Mouse (Mus musculus) kidney, adult 9 months (tissue): Measurements from ENCODE around the gene Amigo1.

Experiments used
- DNase-seq: peaks from one replicate; pipeline ENCODE4 v3.0.0; 2022

Gene Amigo1

DNA sequence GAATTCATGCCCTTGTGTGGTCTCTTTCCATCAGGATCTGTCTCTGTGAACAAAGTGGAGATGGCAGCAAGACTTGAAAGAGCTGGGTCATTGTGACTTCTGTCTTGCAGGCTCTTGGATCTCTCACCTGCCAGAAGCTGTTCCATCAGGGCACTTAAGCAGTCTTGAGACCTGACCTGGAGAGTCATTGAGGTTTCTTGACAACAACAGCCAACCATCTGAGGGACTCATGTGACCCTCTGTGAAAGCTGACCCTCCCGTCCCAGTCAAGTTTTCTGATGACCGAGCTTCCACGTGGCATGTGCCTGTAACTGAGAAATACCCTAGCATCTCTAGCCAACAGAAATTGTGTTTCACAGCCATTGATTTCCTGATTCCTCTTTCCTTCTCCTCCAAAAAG, 1.4 kb upstream of the Amigo1 start:
- no peak for DNase-seq

DNA sequence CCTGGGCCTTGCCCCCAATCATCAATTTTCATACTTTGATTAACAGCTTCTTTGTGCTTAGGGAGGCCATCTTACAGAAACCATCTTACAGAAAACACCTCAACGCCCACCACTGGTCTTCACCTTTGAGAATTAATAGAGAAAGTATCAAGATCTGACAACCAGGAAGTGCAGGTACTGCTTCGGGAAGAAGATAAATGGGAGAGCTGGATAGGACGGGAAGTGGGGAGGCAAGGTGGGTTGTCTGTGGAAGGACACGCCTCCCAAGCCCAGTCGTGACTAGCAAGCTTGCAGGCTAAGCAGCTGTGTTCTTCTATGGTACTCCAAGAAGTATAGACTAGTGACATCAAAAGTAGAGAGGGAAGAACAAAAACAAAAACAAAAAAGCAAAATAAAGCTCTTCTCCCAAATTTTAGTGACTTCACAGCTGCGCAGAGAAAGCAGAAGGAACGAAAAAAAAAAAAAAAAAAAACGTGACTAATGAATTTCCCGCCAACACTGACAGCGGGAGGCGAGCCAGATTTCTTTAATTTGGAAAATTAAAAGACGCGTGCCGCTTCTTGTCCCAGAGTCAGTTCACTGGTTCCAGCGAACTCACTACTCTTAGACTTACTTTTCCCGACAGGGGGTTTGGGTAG, 556 bp upstream of the Amigo1 start:
- DNase-seq, result no peak

DNA sequence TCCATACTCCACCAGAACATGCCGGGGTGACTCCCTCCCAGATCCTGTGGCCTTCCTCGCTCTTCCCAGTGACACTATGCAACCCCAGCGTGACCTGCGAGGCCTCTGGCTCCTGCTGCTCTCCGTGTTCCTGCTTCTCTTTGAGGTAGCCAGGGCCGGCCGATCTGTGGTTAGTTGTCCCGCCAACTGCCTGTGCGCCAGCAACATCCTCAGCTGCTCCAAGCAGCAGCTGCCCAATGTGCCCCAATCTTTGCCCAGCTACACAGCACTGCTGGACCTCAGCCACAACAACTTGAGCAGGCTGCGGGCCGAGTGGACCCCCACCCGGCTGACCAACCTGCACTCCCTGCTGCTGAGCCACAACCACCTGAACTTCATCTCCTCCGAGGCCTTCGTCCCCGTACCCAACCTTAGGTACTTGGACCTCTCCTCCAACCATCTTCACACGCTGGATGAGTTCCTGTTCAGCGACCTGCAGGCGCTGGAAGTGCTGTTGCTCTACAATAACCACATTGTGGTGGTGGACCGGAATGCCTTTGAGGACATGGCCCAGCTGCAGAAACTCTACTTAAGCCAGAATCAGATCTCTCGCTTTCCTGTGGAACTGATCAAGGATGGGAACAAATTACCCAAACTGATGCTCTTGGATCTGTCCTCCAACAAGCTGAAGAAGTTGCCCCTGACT, 1.1 kb downstream of the Amigo1 start:
- no peak for DNase-seq

DNA sequence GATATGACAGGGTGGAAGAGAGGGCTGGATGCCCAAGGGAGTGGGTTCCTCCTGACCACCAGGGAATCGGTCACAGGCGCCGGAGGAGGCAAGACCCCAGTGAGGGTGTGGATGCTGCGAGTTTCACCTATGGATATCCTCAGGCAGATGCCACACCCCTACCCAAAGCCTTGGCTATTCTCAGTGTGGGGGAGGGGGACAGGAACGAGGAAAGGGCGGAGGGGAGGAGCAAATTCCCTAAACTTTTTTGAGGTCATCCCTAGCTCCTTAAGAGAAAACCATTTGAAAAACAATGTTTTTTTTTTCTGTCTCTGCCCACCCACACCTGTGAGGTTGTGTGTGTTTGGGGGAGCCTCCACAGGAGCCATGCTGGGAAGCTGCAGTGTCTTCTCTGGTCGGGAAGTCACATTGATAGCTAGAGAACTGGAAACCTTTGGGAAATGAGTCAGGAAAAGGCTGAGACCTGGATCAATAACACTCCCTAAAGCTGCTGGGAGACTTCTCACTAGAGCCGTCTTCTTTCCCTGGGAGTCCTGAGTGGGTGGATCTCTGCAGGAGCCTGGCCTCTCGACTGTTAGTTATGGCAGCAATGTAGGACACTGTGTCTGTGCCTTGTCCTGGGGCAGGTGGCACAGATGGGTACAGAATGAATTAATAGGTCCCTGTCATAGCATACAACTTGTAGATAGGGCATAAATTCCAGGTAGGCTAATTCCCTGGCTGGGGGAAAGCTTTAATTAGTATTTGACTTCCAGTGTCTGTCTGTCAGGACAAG, 2.8 kb downstream of the Amigo1 start:
- no peak for DNase-seq

DNA sequence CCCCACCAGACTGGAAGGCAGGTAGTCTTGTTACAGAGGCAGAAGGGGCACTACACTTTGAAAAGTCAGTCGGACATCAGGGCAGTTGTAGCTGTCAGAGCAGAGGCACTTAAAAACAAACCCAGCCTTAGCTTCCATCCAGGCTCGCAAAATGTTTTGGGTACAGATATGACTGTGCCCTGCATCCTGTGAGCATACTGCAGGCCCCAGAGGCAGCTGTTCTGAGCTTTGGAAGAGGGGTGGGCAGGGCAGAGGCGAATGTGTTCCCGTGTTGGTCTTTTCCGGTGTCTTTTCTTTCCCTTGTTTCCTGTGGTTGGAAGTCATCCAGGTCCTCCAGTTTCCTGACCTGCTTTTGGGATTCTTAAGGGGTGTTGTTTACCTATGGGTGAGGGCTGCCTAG, 3.8 kb downstream of the Amigo1 start:
- no peak for DNase-seq

DNA sequence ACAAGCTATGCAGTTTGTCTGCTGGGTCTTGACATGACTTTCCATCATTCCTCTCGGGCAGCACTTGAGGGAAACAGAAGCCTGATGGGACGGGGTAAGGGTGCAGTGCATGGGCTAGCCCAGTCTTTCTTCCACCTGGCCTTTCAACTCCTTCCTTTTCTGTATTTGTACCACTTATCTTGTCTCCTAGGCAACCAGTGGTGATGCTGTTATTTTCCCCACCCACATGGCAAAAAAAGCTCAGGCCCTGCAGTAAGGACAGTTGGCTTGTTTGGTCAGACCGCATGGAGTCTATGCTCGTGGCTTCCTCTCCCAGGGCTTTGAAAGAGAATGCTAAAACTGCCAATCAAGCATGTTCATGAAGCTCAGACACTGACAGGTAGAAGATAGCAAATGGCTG, 7.6 kb downstream of the Amigo1 start:
- no peak for DNase-seq

DNA sequence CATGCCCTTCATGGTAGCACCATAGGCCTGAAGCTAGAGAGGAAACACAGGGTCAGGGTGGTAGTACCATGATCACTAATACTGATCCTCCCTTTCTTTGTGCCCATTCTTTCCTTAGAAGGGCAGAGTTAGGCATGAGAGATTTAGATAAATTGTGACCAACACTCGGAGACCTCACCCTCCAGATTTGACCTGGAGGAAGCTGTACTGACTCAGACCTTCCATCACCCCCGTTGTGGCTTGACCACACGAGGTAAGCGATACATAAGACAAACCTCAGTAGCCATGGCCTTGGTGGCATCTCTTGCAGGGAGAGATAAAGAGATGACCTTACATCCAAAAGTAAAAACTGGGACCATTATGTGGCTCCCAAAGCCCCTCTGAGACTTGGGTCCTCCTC, 9.2 kb downstream of the Amigo1 start:
- no peak for DNase-seq

DNA sequence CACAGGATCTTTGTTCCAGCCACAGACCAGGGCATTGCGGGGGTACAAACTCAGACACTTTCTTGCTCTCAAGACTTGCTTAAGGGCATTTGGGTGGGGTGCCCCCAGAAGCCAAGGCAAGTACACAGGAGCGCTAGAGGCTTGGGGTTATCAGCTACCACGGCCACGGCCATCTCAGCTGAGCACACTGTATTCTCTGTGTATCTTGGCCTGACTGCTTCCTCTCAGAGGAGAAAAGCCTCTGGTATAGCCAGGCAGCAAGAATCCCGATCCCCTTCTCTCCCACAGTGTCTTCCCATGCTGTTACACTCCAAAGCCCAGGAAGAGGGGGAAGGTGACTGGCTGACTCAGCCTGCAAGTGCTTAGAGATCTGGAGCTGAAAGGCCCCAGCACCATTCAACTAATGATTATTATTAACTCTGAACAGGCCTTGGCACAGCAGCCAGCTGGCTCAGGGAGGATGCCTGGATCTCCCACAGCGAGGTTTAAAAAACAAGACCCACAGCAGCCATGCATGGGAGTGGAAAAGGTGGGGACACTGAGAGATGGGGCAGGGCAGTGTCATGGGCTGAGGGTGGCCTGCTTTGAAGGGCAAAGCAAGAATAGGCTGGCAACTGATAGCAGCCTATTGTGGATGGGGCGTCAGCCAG, 9.9 kb downstream of the Amigo1 start:
- DNase-seq, result no peak

DNA sequence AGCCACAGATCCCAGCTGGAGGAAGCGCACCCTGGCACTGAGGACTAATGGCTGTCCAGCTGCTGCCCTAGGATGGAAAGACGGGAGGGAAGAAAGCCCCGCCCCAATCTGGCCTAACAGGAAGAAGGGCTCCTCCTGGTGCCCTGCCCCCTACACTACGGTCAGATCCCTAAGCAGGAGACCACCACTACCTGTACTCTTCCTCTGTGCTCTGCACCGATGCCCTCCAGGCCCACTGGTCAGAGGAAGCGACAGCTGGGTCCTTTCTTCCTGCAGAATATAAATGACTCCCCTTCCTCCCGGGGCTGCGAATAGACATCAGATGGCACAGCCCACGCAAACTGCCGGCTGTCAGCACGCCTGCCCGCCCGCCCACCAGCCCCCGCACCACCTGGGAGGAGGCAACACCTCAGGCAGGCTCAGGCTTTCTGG, 10.9 kb downstream of the Amigo1 start:
- DNase-seq, result no peak

DNA sequence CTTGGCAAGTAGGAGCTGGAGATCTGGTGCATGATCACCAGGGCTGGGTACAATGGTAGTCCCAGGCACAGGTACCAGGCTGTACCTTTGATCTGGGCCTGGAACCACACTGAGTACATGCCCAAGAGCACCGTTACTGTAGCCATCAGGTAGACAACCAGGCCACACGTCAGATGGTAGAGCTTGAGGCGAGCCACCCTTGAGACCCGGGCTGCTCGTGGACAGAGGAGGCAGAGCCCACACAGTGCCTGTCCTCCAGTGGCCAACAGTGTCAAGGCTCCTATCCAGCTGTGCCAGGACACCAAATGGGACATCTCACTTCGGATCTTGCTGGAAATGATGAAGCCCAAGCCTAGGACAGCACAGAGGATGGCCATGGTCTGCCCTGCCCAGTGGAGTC, 13.1 kb downstream of the Amigo1 start:
- no peak for DNase-seq

DNA sequence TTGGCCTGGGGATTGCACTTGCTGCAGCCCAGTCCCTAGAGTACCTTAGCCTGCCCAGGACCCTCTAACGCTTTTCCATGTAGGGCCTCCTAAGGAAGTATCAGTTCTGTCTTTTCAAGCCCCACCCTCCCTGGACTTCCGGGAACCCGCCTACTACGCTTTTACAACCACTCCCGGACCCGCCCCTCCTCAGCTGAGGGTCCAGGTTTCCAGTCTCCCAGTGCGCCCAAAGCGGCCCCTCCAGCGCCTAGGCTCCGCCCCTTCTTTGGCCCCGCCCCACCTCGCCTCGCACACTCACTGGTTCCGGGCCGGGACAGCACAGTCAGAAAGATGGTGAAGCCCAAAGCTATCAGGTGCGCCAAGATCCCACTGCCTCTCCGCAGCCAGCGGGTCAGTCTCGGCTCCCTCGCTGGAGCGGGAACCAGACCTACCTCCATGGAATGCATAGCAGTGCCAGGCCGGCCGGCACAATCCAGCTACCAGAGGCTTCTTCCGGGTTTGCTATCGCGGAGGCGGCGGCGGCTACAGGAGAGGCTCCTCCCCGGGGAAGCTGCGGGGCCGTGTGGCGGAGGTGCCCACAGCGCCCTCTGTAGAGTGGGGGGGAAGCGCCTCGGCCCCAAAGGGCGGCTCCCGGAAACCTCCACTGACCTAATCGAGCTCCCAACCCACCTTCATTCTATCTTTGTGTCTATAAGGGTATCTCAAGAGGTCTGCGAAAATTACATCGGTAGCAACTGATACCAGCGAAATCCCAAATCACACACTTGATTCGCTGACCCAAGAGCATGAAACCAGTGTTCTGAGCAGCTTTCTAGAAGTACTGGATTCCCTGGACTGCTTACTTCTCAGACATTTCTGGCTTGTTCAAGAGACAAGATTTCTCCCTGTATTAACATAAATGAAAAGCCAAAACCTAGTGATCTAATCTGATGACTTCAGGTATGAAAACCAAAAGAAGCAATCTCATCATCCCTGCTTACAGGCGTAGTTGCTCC, 14.5 kb downstream of the Amigo1 start, which contains the start of gene Cyb561d1:
Gene Cyb561d1, minus strand, starts transcription at position 884 of the 995 bp plus-strand sequence.
- DNase-seq, result peak; percentile 96

DNA sequence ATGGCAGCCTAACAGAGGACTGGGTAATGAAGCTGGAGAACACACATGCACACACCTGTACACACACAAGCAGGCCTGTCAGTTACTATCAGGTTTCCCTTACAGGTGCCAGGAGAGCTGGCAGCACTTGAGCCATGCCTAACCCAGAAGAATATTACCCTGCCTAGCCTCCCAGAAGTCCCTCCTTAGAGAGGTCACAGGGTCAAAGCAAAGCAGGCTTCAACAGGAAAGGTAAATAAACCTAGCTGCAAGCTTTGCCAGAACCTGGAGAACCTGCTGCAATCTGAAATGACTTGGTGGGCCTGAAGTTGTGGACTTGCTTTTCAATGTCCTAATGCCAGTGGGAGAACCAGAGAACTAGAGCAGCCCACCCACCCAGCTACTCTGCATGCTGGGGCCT, 16.4 kb downstream of the Amigo1 start:
- no peak for DNase-seq

DNA sequence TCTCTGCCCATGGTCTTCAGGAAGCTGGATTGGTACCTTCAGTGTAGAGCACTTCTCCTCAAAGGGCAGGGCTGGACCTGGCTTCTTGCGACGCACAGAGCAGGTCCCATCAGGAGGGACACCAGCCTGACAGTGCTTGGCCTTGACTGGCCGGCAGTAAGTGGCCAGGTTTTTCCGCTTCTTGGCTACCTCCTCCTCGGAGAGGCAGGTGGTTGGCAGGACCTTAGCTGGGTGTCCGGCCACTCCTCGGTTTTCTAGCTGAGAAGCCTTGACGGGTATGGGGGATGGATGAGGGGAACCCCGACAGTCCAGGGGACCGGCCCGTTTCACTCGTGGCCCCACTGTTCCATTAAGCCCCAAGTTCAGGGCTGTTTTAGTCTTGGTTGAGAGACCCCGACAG, 17.1 kb downstream of the Amigo1 start:
- no peak for DNase-seq

DNA sequence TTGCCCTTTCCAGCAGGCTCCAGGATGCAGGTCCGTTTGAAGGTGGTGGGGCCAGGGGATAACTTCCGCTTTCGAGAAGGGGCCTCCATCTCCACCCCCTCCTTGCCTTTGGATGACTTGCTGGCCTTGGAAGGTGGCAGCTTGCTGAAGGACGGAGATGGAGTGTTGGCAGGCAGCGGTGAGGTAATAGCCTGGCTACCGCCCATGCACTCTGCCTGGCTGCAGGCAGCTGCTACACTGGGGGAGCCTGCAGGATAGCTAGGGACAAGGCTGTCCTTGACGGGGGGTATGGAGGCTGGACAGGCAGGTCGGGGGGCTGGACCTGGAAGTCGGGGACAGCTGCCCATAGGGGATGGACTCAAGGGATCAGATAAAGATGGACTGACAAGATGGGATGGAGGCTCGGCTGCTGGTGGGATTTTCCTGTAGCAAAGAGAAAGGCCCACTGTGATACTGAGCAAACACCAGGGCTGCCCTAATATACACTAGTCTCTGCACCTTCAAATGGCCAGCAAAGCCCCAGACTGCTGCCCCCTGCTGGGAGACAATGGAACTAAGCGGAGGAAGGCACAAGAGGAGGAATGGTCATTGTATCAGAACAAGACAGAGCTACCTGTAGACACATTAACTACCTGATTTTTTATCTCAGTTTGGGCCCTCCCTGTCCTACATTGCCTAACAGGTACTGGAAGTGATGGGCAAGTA, 17.6 kb downstream of the Amigo1 start:
- DNase-seq, result peak; percentile 86

DNA sequence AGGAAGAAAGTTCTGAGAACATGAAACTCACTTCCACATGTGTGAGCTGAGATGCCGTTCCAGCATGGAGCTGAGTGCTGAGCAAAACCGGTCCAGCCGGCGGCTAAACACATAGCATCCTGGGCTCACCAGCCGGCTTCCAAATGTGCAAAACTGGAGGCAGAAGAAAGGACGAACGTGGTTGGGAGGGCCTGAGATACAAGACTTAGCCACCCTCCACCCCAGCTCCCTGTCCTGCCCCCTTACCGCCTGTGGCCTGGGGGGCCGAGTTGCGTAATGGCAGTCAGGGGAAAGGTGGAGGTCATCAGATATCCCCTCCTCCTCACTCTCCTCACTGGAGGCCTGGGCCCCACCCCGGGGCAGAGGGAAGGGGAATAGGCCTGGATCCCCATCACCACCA, 18.3 kb downstream of the Amigo1 start:
- no peak for DNase-seq

DNA sequence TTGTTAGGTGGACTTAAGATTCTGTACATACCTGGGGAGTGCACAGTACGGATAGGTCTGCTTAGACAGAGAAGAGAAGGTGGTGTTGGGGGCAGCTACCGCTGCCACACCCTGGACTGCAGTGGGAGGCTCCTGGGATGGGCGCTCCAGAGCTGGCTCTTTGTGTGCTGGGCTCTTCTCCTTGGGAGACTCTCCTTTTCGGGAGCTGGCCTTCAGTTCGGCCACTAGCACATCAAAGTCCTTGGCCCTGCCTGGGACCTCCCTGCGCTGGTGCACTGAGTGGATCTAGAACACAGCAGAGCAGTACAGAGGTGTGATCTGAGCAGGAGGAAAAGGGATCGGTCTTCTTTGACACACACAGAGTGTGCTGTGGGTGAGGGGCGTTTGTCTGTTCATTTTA, 19.5 kb downstream of the Amigo1 start:
- DNase-seq, result no peak

DNA sequence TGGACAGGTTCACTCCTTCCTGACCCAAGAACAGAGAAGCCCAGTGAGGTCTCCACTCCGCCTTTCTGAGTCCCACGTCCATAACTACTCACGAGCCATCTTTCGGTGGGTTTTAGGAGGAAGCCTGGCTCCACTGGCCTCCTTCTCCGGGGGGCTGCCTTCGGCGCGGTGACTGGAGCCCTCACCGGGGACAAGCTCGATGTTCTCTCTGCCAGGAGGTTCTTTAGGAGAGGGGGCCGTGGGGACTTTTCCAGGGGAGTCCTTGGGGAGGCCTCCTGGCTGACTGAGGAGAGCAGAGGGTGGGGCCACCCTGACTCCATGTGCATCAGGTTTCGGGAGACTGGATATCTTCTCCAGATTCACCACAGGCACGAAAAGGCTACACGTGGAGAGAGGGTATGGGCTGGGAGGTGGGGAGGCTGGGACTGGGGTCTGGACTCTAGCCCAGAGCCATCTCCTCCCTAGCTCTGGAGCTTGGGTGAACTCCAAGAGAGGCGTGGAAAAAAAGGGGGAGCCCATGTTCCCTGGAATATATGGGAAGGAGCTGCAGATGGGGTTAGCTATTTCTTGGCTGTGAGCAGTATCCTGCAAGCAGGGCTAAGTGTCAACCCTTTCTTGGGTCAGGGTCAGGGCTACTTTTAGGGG, 20.7 kb downstream of the Amigo1 start:
- DNase-seq, result no peak

DNA sequence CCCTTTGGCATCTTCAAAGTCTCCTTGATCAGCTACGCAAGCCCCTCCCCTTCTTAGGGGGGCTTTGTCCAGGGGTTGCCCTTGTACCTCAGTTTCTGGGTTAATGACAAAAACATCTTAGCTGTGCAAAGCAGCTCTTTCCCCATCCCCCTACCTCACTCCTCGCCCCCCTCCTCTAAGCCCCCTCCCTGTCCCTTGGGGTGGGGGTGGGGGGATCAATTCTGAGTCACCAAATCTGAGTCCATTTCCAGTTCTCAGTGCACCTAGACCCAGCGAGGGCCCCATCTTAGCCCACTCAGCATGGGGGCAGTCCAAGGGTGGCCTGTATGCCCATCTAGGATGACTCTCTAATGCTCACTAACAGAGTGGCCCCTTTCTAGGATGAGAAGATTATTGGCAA, 22.9 kb downstream of the Amigo1 start:
- DNase-seq, result no peak

DNA sequence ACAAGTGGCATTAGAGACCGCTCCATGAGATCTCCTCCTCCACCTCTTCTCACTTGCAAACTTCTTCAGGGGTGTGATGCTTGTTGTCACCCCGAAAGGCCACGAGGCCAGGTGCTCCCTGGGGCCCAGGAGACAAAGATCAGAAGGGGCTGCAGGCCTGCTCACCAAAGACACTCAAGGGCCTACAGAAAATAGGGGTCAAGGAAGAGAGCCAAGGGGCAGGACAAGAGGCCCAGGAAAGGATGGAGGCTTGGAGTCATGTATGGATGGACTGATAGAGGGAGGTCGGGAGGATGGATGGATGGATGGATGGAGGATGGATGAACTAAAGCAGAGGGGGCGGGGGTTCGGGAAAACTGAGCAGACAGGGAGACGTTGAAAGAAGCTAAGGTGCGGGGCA, 23.4 kb downstream of the Amigo1 start:
- DNase-seq, result no peak

DNA sequence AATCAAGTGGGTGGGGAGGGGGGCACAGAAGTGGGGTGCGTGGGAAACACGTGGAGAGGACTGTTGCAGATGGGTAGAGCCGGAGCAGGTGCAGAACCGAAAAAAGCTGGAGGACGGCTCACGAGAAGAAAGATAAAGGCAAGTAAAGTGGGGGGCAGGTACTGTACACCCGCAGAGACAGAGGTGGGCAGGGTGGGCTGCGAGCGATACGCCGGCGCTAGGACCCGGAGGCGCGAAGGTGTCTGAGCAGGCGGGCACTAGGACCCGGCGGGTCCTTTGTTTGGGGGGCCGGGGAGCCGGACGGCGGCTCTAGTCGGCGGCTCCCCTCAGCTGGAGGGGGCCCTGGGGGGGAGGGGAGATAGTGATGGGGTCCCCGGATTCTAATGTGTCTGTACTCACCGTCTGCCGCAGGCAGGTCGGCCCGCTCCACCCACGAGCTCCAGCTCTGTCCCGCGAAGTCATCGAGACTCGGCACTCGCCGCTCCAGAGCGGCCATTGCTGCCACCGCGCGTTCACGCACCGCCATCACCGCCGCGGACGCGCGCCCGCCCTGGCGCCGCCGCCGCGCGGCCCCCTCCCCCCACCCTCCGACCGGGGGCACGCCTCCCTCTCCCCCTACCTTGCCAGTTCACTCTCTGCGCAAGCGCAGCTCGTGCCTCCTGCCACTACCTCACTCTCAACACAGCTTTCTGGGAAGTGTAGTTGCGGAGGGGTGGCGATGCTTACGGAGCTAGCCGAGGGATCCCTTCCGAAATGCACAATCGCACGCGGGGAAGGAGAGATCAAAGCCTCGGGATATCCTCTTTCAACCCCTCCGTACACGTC, 24.0 kb downstream of the Amigo1 start:
- DNase-seq, result peak; percentile 95
